Mouse (Mus musculus): Measurements from ENCODE around the gene Tmem198. TPM values are rescaled to one million over a fixed set of nuclear protein-coding genes. Genes with fewer than 3 reads are reported as not detected.

Gene Tmem198
- polyA plus RNA-seq (2012; rRNA removed; ENCODE audit: low replicate concordance) = 2.2 and 5.7 TPM in 2 replicates

GRCm38 (mm10) chr1:75478916-75479634, at the start of gene Tmem198, which contains the start of gene Chpf:
Gene Tmem198 (plus strand): TSS chr1:75479532.
Gene Chpf (minus strand): TSS chr1:75479307.

DNA sequence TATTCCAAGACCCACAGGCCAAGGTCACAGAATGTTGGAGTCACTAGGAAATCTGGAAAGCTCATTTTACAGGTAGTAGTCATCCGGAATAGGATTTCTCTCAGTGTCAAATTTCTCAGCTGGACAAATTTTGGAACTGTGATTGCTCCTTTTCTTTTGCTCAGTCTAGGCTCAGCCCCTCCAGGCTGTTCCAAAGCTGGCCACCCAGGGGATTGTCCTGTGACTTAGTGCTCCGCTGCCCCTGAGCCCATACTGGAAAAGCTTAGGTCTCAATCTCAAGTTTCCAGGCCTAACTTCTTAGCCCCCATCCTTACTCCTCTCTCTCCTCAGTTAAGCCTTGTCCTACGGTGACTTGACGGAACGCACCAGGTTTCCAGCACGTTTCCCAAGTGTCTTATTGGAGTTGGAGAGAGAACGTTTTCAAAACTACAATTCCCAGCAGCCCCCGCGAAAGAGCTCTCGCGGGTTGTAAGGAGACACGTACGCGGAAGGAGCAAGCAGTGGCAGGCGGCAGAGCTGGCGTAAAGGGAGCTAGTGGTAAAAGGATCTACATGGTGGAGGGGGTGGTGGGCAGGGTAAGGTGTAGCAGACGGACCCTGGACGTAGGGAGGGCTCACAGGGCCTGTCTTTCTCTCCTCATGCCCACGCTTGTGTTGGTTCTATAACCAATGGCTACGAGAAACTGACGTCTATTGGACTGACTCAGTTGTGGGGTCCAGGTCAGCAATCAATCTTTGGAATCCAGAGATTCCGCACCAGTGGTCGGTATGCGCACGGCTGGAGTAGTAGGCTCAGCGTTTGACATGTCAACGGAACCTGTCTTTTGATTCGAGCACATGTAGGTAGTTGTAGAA, 43.6 kb upstream of the Tmem198 start, which contains the start of gene Gmppa:
Gmppa (plus strand) TSS at position 456 of the 854 bp plus-strand sequence.

DNA sequence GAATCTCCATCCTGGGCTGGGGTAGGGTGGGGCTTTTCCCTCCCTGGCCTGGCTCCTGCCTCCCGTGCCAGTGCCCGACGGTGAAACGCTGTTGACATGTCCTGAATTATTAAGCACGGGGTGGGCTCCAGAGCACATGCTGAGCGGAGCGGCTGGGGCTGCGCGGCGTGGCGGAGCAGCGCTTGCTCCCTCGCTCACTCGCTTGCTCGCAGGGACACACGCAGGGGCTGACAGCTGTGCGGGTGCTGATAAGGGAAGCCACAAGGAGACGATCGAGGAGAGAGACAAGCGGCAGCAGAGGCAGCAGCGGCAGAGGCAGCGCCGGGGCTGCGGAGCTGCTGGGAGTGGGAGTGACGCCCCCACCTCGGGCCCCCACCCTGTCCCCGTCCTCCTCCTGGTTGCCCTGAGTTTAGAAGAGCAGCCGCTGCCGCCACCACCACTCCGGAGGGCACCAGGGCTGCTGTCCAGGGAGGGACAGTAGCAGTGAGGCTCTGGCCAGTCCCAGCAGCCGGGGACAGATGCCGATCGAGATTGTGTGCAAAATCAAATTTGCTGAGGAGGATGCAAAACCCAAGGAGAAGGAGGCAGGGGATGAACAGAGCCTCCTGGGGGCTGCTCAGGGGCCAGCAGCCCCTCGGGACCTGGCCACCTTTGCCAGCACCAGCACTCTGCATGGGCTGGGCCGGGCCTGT, 28.9 kb upstream of the Tmem198 start, which contains the start of gene Asic4:
Asic4 (plus strand) TSS at position 123 of the 692 bp plus-strand sequence.

GRCm38 (mm10) chr1:75505956-75506831, 26.9 kb downstream of the Tmem198 start, which contains the start of gene Obsl1:
Gene Obsl1 (minus strand): TSS chr1:75506452.

DNA sequence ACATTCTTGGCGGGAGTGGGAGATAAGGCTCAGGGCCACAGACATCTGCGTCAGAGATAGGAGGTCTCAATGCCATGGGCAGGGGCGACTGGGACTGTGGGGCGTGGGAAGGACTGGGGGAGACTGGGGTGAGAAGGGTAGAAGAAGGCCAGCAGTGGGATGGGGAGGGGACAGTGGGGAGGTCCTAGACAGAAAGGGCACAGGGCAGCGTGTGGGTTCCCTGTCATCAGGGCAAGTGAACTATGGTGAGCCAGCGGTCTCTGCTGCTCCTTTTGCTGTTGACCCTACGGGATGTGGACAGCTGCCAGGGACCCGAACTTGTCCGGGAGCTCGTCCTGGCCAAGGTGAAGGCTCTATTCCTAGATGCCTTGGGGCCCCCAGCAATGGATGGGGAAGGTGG, 27.7 kb downstream of the Tmem198 start, which contains the start of gene Inha:
Inha (plus strand) TSS at position 72 of the 400 bp plus-strand sequence.

DNA sequence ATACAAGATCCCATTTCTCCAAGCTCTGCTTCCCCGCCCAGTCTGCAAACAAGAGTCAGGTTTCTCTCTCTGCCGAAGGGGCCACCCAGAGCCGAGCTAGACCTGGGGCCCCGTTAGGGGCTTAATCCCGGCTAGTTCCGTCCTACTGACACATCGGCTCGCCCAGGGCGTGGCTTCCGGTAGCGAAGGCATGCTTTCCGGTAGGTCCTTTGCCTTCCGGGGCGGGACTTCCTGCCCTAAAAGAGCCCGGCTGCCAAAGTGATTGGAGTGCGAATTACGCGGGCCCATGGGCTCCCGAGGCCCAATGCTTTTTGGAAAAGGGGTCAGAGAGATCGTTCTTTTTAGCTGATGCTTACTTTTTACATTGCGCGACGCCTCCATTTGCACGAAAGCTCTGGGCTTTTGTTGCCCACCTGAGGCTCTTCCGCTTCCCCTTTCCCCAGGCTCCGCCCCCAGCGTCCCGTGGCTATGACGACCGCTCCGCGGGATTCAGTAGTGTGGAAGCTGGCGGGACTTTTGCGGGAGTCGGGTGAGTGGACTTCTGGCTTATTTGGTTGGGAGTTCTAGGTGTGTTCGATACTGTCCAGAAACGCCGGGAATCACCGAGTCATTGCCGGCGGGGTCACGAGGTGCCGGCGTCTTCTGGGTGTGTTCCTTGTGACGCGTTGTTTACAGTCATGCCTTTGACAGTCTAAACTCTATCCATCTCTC, 42.1 kb downstream of the Tmem198 start, which contains the start of gene Stk11ip:
Stk11ip (plus strand) TSS at position 209 of the 711 bp plus-strand sequence.

Other genes with a start within 250 kb of the Tmem198 start
- not detected in 2 replicates for gene A630095N17Rik, start 247.4 kb upstream of the Tmem198 start, polyA plus RNA-seq (2012; rRNA removed; ENCODE audit: low replicate concordance)
- gene Dnajb2, start 243.1 kb upstream of the Tmem198 start, polyA plus RNA-seq (2012; rRNA removed; ENCODE audit: low replicate concordance) = 18.0 and 21.0 TPM in 2 replicates
- gene Ptprn, start 215.0 kb upstream of the Tmem198 start, polyA plus RNA-seq (2012; rRNA removed; ENCODE audit: low replicate concordance) = 5.3 and 6.2 TPM in 2 replicates
- 4.1 and 5.5 TPM in 2 replicates for gene Resp18, start 201.1 kb upstream of the Tmem198 start, polyA plus RNA-seq (2012; rRNA removed; ENCODE audit: low replicate concordance)
- gene Dnpep, start 161.5 kb upstream of the Tmem198 start, polyA plus RNA-seq (2012; rRNA removed; ENCODE audit: low replicate concordance) = 188 and 371 TPM in 2 replicates
- 207 and 271 TPM in 2 replicates for gene Des, start 119.2 kb upstream of the Tmem198 start, polyA plus RNA-seq (2012; rRNA removed; ENCODE audit: low replicate concordance)
- 32.3 and 57.1 TPM in 2 replicates for gene Speg, start 104.2 kb upstream of the Tmem198 start, polyA plus RNA-seq (2012; rRNA removed; ENCODE audit: low replicate concordance)
- 231 and 278 TPM in 2 replicates for gene Gmppa, start 43.6 kb upstream of the Tmem198 start, polyA plus RNA-seq (2012; rRNA removed; ENCODE audit: low replicate concordance)
- 0.09 TPM in 1 of 2 replicates, not detected in the other for gene Asic4, start 29.1 kb upstream of the Tmem198 start, polyA plus RNA-seq (2012; rRNA removed; ENCODE audit: low replicate concordance)
- 41.8 and 50.4 TPM in 2 replicates for gene Chpf, start 225 bp upstream of the Tmem198 start, polyA plus RNA-seq (2012; rRNA removed; ENCODE audit: low replicate concordance)
- gene Obsl1, start 26.9 kb downstream of the Tmem198 start, polyA plus RNA-seq (2012; rRNA removed; ENCODE audit: low replicate concordance) = 5.0 and 5.5 TPM in 2 replicates
- 5.7 and 17.5 TPM in 2 replicates for gene Inha, start 27.5 kb downstream of the Tmem198 start, polyA plus RNA-seq (2012; rRNA removed; ENCODE audit: low replicate concordance)
- 28.3 and 33.1 TPM in 2 replicates for gene Stk11ip, start 42.0 kb downstream of the Tmem198 start, polyA plus RNA-seq (2012; rRNA removed; ENCODE audit: low replicate concordance)
- gene Slc4a3, start 66.7 kb downstream of the Tmem198 start, polyA plus RNA-seq (2012; rRNA removed; ENCODE audit: low replicate concordance) = 3.5 and 9.5 TPM in 2 replicates